Mouse (Mus musculus) liver, postnatal 0 days (tissue): ENCODE results near the gene Neurod2.

ENCODE experiments used
- CTCF ChIP-seq: sonication (generic); IDR thresholded peaks from 2 replicates; pipeline ENCODE4 v1.5.1; 2016; ENCODE audit warnings: antibody characterized with exemption, low read depth
- EP300 ChIP-seq: IDR thresholded peaks from 2 replicates; pipeline ENCODE4 v1.6.1; 2016; ENCODE audit warnings: antibody characterized with exemption, low read depth, mild to moderate bottlenecking

- TF ChIP-seq CTCF: no peak
- no peak for TF ChIP-seq EP300
Measured at GRCm38 (mm10) chr11:98320806-98321676, 8.4 kb downstream of the Neurod2 start.
